Mouse (Mus musculus) megakaryocyte-erythroid progenitor cell, adult 5-6 weeks (primary cell): ENCODE data around the gene Ppm1d. TPM values are rescaled to one million over a fixed set of nuclear protein-coding genes. Genes with fewer than 3 reads are reported as not detected.

Source experiments
- ATAC-seq: replicated peaks from 2 replicates; pipeline ENCODE4 v1.8.0; 2016; ENCODE audit warnings: mild to moderate bottlenecking, inconsistent platforms; ENCODE audit not compliant: severe bottlenecking, poor library complexity, low FRiP score, low TSS enrichment
- total RNA-seq, 2 experiments: library from RNA; stranded (forward) in 1 of 2; stranded (reverse) in 1 of 2; fragments of 200-1000, 215-1000 nt in 1 of 2; fragments of >200 nt in 1 of 2; fragmentation: Nextera tagmentation in 1 of 2; gene quantifications; 2 replicates each; pipeline ENCODE4 v1.2.3; 2014 to 2017

Gene Ppm1d
- total RNA-seq (2014; fragmentation: Nextera tagmentation) (19.6 and 22.9 TPM in 2 replicates), total RNA-seq (2017) (11.2 and 16.0 TPM in 2 replicates)

GRCm38 (mm10) chr11:85310713-85311574 is at the start of gene Ppm1d:
Gene Ppm1d, plus strand, starts transcription at chr11:85311244.
- ATAC-seq = peak; percentile 92

DNA sequence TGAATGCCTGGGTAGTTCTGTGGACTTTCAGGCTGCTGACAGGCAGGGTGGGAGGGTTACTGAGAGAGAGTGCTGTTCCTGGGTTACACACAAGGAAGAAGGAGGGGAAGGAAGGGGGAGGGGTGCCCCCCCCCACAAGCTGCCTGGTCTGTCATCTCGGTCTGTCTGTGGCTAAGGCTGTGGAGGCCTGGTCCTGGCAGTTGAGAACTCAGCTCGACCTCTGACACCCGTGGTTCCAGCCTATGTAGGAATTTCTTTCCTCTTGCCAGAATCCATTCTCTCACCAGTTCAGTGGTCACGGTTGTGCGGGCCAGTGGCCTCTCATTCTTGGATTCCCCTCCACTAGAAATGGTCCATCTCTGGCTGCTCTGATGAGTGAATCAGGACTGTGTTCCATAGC is 46.4 kb upstream of the Ppm1d start:
- no peak for ATAC-seq

DNA sequence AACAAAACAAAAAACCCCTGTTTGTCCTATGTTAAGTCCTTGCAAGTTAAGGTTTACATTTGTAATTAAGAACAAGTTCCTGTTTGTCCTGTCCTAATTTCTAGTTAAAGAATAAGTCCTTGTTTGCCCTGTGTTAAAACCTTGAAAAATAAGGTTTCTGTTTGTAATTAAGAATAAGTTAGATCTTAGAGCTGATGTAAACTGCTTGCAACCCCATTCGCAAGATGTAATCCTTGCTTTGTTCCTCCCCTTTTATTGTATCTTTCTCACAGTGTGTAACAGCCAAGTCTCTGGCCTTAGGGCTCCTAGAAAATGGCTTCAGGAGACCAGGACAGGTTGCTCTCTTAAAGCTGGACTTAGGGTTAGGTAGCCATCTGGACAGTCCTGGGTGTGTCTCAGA is 43.7 kb upstream of the Ppm1d start:
- no peak for ATAC-seq

- peak; percentile 67; the same call in 1 of the 2 replicates for ATAC-seq
These were observed 40.4 kb upstream of the Ppm1d start for GRCm38 (mm10) chr11:85270631-85271030.

- no peak for ATAC-seq
These were observed 37.7 kb upstream of the Ppm1d start for GRCm38 (mm10) chr11:85273299-85273698.

GRCm38 (mm10) chr11:85275151-85275550 is 35.9 kb upstream of the Ppm1d start:
- ATAC-seq = no peak

DNA sequence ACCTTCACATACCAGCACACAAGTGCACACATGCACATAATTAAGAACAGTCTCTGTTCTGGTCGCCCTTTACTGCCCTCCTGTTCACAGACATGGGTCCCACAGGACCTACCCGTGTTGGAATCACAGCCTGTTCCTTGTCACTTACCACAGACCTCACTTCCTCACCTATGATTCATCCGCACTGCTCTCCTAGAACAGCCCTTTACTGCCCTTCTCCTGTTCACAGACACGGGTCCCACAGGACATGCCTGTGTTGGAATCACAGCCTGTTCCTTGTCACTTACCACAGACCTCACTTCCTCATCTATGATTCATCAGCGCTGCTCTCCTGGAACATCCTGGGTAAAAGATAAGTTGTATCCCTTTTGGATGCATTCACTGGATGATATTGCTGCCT is 33.4 kb upstream of the Ppm1d start:
- no peak for ATAC-seq

DNA sequence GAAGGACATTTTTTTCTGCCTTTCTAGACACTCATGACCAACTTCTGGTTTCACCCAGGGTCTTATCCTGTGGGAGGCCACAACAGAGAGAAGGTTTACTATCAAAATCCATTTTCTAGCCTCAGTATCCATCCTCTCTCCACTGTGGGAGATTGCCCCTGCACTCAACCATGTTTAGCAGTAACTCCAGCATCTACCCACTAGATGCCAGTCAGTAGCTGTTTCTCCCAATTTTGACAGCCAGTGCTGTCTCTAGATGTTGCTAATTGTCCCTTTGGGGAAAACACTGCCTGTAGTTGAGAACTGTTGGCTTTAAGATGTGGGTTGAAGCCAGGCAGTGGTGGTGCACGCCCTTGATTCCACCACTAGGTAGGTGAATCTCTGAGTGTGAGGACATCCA is 32.9 kb upstream of the Ppm1d start:
- ATAC-seq = no peak

GRCm38 (mm10) chr11:85281219-85281878 is 29.7 kb upstream of the Ppm1d start:
- ATAC-seq = no peak

DNA sequence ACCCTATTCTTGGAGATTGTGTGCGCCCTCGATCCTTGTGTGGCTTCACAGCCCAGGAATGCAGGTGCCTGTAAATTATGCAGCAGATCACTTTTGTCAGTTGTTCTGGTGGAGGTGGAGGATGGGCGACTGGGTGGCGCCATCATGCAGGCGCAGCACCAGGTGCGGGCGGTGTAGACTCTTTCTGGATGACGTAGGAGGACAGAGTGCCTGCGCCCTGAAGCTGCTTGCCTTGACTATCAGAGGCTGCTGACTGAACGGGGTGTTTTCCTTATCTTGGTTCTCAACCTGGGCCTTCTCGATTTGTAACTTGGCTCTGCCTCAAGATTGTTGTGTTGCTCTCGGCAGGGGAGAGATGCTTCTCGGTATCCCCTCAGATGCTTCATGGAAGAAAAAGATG is 13.1 kb upstream of the Ppm1d start:
- peak; percentile 99 for ATAC-seq

- peak; percentile 40; the same call in 1 of the 2 replicates for ATAC-seq
These were observed 11.2 kb upstream of the Ppm1d start for GRCm38 (mm10) chr11:85299880-85300279.

DNA sequence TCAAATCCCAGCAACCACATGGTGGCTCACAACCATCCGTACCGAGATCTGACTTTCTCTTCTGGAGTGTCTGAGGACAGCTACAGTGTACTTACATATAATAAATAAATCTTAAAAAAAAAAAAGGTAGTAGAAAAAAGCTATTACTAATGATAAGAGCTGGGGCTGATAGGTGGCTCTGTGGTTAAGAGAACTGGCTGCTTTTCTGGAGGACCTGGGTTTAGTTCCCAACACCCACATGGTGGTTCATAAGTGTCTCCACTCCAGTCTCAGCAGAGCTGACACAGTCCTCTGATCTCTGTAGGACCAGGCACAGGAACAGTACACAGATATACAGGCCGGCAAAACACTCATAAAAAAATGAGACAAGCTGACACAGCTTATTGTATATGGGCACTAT is 9.9 kb upstream of the Ppm1d start:
- ATAC-seq = no peak

- no peak for ATAC-seq
These were observed 9.2 kb upstream of the Ppm1d start for GRCm38 (mm10) chr11:85301836-85302235.

GRCm38 (mm10) chr11:85306577-85307260 is 4.3 kb upstream of the Ppm1d start:
- ATAC-seq = no peak

DNA sequence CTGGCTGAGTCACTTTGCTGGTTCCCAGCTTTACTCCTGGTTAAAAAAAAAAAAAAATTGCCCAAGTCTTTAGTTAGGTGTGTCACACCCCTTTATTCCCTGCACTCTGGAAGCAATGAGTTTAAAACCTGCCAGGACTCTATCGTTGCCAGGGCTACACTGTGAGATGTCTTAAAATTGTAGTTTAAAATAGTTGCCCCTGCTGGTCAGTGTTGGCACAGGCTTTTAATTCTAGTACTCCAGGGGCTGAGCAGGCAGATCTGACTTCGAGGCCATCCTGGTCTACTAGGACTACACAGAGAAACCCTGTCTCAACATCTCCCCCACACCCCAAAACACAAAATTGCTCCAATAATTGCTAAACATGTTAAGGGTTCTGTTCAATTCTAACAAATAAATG is 2.2 kb upstream of the Ppm1d start:
- no peak for ATAC-seq

GRCm38 (mm10) chr11:85310407-85310712 is 684 bp upstream of the Ppm1d start:
- peak; percentile 40; the same call in 1 of the 2 replicates for ATAC-seq

DNA sequence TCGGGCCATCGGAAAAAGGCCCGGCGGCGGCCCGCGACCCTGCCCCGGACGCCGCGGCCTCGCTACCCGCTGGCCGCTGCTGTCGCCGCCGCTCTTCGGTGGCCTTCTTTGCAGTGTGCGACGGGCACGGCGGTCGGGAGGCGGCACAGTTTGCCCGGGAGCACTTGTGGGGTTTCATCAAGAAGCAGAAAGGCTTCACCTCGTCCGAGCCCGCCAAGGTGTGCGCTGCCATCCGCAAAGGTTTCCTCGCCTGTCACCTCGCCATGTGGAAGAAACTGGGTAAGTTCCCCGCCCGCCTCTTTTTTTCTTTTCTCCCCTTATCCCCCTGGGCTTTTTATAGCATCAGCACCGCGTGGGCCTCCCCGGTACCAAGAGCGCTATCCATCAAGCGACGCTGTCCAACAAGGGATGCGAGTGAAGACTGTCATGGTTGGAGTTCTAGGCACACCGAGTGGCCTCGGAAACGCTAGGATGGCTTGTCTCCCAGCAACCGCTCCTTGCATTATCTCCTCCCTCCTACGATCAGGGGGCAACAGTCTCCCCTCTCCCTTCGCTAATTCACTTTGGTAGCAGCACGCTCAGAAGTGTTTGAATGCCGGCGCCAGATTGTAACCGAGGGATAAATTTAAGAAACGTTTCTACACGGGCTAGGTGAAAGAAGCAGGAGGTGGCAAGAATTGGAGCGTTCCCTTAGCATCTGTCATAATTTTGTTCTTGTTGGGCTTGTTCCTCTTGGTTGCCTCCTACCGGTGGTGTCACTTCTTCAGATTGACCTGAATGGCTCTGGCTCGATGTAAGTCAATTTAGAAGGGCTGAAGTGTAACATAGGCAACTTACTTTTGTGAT is 824 bp downstream of the Ppm1d start:
- ATAC-seq = peak; percentile 32

GRCm38 (mm10) chr11:85312818-85313217 is 1.8 kb downstream of the Ppm1d start:
- no peak for ATAC-seq

DNA sequence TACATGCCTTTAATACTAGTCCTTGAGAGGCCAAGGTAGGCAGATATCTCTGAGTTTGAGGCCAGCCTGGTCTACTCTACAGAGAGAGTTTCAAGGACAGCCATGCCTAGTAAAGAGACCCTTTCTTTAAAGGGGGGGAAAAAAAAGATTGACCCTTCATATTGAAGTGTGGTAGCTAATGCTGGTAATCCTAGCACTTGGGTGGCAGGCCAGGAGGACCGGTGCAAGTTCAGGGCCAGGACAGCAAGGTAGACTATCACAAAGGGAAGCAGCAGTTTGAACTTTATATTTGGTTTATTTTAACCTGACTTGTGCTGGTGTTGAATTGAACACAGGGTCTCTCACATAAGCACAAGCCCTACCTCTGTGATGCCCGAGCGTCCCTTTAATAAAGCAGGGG is 2.3 kb downstream of the Ppm1d start:
- ATAC-seq = no peak
